Mouse (Mus musculus) hindlimb bud, embryonic 11.5 days (tissue): ENCODE results near the gene Arpc1b.
A peak's percentile ranks its signal among the peaks of the same experiment; 100 is the strongest.
"Not testable (repeated sequence)": the region's sequence is repeated elsewhere in the genome, so short reads cannot be mapped to it uniquely, and the experiment has no call there.

Experiments used
- DNase-seq: peaks from one replicate; pipeline ENCODE4 v3.0.0-alpha.2; 2012; ENCODE audit warnings: low read depth, low spot score; ENCODE audit errors: extremely low spot score

Gene Arpc1b

GRCm38 (mm10) chr5:145114071-145114605, at the start of gene Arpc1b:
Gene Arpc1b, plus strand, starts transcription at chr5:145114215.
- DNase-seq = no peak

GRCm38 (mm10) chr5:145064765-145065340, 49.2 kb upstream of the Arpc1b start:
- DNase-seq = no peak

DNA sequence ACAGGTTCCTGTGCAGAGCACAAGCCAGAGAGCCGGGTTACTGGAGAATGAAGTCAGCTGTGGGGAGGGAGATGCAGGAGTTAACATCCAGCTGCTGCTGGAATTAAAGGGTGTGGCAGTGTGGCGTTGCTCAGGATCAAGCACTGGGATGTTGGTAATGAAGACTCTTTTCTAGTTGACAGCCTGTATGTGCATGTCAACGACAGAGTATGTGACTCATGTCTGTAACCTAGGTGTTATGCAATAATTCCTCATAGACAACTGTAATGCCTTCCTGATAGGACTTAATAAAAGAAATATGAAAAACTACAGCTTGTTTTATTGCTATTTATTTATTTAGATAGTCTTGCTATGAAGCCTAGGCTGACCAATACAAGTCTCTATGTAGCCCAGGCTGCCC, 45.2 kb upstream of the Arpc1b start:
- DNase-seq = no peak

- peak; percentile 72 for DNase-seq
Measured at GRCm38 (mm10) chr5:145069707-145070106, 44.3 kb upstream of the Arpc1b start.

GRCm38 (mm10) chr5:145071342-145071741, 42.7 kb upstream of the Arpc1b start:
- DNase-seq = no peak

DNA sequence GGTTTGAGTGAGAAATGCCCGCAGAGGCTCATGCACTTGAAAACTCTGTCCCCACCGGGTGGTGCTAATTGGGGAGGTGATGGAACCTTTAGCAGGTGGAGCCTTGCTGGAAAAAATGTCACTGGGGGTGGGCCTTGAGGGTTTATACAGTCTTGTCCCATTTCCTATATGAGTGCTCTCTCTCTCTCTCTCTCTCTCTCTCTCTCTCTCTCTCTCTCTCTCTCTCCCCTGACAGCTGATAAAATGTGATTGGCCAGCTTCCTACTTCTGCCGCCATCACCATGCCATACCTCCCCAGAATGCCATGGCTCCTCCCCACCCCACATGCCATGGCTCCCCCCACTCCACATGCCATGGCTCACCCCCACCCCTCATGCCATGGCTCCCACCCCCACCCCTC, 38.9 kb upstream of the Arpc1b start:
- DNase-seq = no peak

DNA sequence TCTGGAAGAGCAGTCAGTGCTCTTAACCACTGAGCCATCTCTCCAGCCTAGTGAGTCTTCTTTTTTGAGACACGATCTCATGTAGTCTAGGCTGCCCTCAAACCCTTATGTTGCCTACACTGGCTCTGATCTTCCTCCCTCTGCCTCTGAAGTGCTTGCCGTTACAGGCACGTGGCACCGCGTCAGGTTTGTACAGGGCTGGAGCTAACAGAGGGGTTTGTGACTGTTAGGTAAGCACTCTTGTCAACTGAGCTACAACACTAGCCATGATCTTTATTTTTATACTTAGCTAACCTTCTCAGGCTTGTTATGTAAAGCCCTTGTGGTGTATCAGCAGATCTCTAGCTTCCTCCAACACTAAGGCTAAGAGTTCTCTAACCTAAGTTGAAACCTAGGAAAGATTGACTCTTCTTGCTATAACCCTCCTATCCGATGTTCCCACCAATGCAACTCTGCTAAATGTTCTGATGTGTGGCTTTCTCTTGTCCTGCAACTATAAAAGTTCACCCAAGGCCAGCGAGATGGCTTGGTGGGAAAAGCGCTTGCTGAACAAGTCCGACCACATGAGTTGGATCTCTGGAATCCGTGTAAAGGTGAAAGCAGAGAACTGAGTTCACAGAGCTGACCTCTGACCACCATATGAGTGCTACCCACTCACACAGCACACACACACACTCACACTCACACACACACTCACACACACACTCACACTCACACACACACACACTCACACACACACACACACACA, 32.0 kb upstream of the Arpc1b start:
- no peak for DNase-seq

- not testable (repeated sequence) for DNase-seq
Measured at GRCm38 (mm10) chr5:145083201-145083600, 30.8 kb upstream of the Arpc1b start.

GRCm38 (mm10) chr5:145083632-145084451, 30.2 kb upstream of the Arpc1b start, which contains the start of the genes Arpc1a and Kpna7:
Gene Arpc1a, plus strand, starts transcription at chr5:145083830.
Gene Kpna7, minus strand, starts transcription at chr5:145084030.
- peak; percentile 81 for DNase-seq

- DNase-seq = no peak
Measured at GRCm38 (mm10) chr5:145084822-145085221, 29.2 kb upstream of the Arpc1b start.

GRCm38 (mm10) chr5:145088186-145088585, 25.8 kb upstream of the Arpc1b start:
- DNase-seq = no peak

- DNase-seq = no peak
Measured at GRCm38 (mm10) chr5:145089878-145090277, 24.1 kb upstream of the Arpc1b start.

GRCm38 (mm10) chr5:145096195-145096594, 17.8 kb upstream of the Arpc1b start:
- DNase-seq = no peak

DNA sequence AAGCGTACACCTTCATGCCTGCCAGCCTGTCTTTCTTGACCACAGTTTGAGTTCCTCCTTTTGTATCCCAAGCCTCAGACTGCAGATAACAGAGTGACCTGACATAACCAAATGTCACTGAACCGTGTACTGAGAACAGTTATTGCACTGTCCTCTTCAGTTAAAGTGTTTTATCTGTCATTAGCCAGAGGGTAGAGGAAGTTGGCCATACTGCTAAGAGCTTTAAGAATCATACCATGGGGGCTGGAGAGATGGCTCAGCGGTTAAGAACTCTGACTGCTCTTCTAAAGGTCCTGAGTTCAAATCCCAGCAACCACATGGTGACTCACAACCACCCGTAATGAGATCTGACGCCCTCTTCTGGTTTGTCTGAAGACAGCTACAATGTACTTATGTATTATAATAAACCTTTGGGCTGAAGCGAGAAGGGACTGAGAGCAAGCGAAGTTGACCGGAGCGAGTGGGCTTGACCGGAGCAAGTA, 15.6 kb upstream of the Arpc1b start:
- DNase-seq = no peak

DNA sequence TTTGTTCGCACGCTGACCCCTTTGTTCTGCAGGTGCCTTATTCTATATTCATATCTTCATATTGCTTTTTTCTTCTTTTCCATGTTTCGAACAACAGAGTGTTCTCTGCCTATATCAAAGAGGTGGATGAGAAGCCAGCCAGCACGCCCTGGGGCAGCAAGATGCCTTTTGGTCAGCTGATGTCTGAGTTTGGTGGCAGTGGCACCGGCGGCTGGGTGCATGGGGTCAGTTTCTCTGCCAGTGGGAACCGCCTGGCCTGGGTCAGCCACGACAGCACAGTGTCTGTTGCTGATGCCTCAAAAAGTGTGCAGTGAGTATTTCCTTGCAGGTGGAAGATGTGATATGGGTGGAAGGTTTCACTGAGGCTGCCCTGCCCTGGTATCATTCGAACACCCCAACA, 13.1 kb upstream of the Arpc1b start:
- no peak for DNase-seq

- not testable (repeated sequence) for DNase-seq
Measured at GRCm38 (mm10) chr5:145101451-145101850, 12.6 kb upstream of the Arpc1b start.

GRCm38 (mm10) chr5:145102706-145103105, 11.3 kb upstream of the Arpc1b start:
- DNase-seq = no peak

DNA sequence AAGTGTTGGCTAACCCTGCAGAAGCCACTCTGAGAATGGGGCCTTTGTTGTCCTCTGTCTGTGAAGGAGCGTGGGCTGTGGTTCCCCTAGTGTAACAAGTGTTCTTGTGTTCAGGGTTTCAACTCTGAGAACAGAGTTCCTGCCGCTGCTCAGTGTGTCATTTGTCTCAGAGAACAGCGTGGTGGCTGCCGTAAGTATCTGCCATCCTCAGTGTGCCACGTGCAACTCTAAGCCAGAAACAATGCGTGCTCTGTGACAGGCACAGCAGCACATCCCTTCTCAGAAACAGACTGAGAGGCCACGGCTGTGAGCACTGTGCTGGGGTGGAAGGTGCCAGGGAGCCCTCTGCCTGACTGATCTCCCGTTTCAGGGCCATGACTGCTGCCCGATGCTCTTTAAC, 9.7 kb upstream of the Arpc1b start:
- DNase-seq = no peak

- no peak for DNase-seq
Measured at GRCm38 (mm10) chr5:145105694-145106275, 8.2 kb upstream of the Arpc1b start.

DNA sequence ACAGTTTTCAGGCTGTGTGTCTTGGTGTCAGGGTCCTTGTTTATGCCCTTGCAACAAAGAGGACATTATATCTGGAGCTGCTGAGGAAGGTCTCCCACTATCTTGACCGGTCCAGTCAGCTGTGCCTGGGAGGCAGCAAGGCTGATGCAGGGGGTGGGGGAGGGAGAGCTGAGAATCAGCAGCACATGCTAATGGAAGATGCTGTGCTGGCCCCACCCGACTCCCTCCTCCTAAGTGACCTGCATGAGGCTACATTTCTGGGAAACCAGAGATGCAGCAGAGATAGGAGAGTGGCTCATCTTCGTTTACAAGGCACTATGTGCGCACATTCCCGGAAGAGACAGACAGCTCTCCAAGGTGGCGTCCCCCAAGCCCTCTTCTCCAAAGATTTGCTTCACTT, 3.6 kb upstream of the Arpc1b start:
- no peak for DNase-seq

- no peak for DNase-seq
Measured at GRCm38 (mm10) chr5:145112566-145112965, 1.4 kb upstream of the Arpc1b start.
